Mouse (Mus musculus): ENCODE data around the gene Braf. TPM values are rescaled to one million over a fixed set of nuclear protein-coding genes. Genes with fewer than 3 reads are reported as not detected.
"Not testable (repeated sequence)": the region's sequence is repeated elsewhere in the genome, so short reads cannot be mapped to it uniquely, and the experiment has no call there.

The Braf gene
- polyA plus RNA-seq, 1 experiment from 2014 or later: 22.6 TPM

DNA sequence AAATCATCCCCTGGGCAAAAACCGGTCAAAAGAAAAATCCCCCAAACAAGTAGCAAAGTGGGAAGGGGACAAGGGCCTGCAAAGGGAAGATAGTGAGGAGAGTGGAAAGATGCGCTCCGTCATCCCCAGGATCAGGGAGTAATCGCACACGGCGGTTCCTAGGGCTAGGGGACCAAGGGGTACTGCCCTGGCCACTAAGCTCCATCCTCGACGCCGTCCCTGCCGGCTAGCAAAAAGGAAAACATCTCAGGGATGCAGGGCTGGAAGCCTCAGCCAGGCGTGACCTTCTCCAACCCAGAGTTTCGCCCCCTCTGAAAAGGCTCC lies 759 bp downstream of the Braf start:
- Histone ChIP-seq H3K4me3 (ENCODE audit: low read depth, low read length) (peak overlapping the region; percentile 95), H3K36me3 (ENCODE audit: control insufficient read depth, insufficient read depth, low read length) (no peaks in the 10 kb centered on the region), H3K27me3 (ENCODE audit: control insufficient read depth, insufficient read depth, low read length) (no peaks in the 10 kb centered on the region), H3K4me1 (replicated peaks; ENCODE audit: control insufficient read depth, insufficient read depth, low read length) (peaks cover 8% of the 10 kb centered on the region; the same call in 1 of the 2 replicates), H3K4me2 (replicated peaks; ENCODE audit: low read depth, low read length) (peak overlapping the region; percentile 61), H3K9ac (ENCODE audit: low read depth, low read length) (peak overlapping the region; percentile 96), H3K9me3 (ENCODE audit: control insufficient read depth, low read length) (no peaks in the 10 kb centered on the region), H3K27ac (ENCODE audit: low read depth, low read length) (peak overlapping the region; percentile 94)
- DNase-seq (ENCODE audit: low spot score) (peak; percentile 62), ATAC-seq (ENCODE audit: low FRiP score) (peak; percentile 70)
- under 1% methylated on average over 12 of the region's 12 CpGs for WGBS

DNA sequence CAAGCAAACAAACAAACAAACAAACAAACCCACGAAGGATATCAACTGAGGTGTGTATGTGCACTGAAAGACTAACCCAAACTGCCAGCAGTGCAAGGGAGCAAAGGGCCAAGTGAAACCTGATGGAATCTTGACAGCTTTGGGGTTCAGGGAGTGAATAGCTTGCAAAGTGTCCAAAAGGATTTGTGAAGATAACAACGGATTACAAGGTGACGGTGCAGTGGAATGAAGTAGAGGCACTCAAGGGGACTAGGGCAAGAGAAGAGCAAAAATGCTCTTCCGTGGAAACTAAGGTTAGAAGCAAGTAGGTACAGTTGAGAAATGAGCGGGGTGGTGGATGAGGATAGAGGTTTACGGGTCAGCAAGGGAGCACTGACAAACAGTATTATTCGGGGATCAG lies 1.2 kb downstream of the Braf start:
- H3K4me1 ChIP-seq (replicated peaks; ENCODE audit: control insufficient read depth, insufficient read depth, low read length): peaks cover 8% of the 10 kb centered on the region; the same call in 1 of the 2 replicates
- no peaks in the 10 kb centered on the region for H3K27me3 ChIP-seq (ENCODE audit: control insufficient read depth, insufficient read depth, low read length)
- H3K9ac ChIP-seq (ENCODE audit: low read depth, low read length): peak overlapping the region; percentile 96
- 2% methylated on average over 7 of the region's 7 CpGs for WGBS
- DNase-seq (ENCODE audit: low spot score) (peak; percentile 22), ATAC-seq (ENCODE audit: low FRiP score) (no peak)
- no peak overlapping the region for H3K27ac ChIP-seq (ENCODE audit: low read depth, low read length)
- H3K9me3 ChIP-seq (ENCODE audit: control insufficient read depth, low read length): no peaks in the 10 kb centered on the region
- no peaks in the 10 kb centered on the region for H3K36me3 ChIP-seq (ENCODE audit: control insufficient read depth, insufficient read depth, low read length)
- peak overlapping the region; percentile 61 for H3K4me2 ChIP-seq (replicated peaks; ENCODE audit: low read depth, low read length)
- H3K4me3 ChIP-seq (ENCODE audit: low read depth, low read length): peak overlapping the region; percentile 95

DNA sequence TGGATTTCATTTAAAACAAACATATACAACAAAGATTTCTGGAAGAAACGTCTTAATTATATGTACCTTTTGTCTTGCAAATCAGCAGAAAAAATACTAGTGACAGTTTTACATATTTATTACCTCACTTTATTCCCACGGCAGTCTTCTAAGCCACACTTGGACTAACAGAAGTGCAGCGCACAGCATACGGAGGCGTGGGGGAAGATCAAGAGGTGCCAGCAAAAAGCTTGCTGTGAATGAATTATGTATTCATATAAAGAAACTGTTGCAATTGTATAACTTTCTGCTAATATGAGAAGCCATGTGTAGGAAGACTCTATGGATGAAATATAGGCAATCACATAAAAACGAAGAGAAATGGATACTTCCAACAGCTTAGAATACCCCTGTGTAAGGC lies 6.7 kb downstream of the Braf start:
- WGBS: 85% methylated on average over 6 of the region's 6 CpGs
- Histone ChIP-seq H3K36me3 (ENCODE audit: control insufficient read depth, insufficient read depth, low read length) (no peaks in the 10 kb centered on the region), H3K4me2 (replicated peaks; ENCODE audit: low read depth, low read length) (no peak overlapping the region), H3K27ac (ENCODE audit: low read depth, low read length) (no peak overlapping the region), H3K9me3 (ENCODE audit: control insufficient read depth, low read length) (no peaks in the 10 kb centered on the region), H3K4me1 (replicated peaks; ENCODE audit: control insufficient read depth, insufficient read depth, low read length) (0 out of 2 replicates have a peak, but pooled peaks cover 5% of the 10 kb centered on the region), H3K4me3 (ENCODE audit: low read depth, low read length) (no peak overlapping the region), H3K9ac (ENCODE audit: low read depth, low read length) (no peak overlapping the region), H3K27me3 (ENCODE audit: control insufficient read depth, insufficient read depth, low read length) (no peaks in the 10 kb centered on the region)
- DNase-seq (ENCODE audit: low spot score) (no peak), ATAC-seq (ENCODE audit: low FRiP score) (no peak)

DNA sequence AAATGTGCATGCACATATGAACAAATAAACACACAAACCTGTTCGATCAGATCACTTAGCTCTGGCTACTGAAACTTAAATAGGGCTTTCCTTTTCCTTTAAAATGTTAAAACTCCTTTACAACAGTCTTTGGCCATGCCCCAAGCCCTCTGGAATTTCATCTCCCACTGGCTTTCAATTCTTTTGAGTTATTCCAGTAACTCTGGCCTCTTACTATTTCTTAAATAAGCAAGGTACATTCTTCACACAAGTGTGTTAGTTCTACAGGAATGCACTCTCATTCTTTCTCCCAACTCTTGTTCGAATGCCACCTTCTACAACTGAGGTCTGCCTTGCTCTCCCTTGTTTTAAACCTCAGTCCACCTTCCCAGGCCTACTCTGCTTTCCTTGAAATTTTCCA lies 8.2 kb downstream of the Braf start:
- Histone ChIP-seq H3K4me2 (replicated peaks; ENCODE audit: low read depth, low read length) (no peak overlapping the region), H3K4me1 (replicated peaks; ENCODE audit: control insufficient read depth, insufficient read depth, low read length) (no peaks in the 10 kb centered on the region), H3K9me3 (ENCODE audit: control insufficient read depth, low read length) (no peaks in the 10 kb centered on the region), H3K9ac (ENCODE audit: low read depth, low read length) (no peak overlapping the region), H3K4me3 (ENCODE audit: low read depth, low read length) (no peak overlapping the region), H3K36me3 (ENCODE audit: control insufficient read depth, insufficient read depth, low read length) (no peaks in the 10 kb centered on the region), H3K27ac (ENCODE audit: low read depth, low read length) (no peak overlapping the region), H3K27me3 (ENCODE audit: control insufficient read depth, insufficient read depth, low read length) (no peaks in the 10 kb centered on the region)
- WGBS: 90% methylated on average over 2 of the region's 2 CpGs
- ATAC-seq (ENCODE audit: low FRiP score) (no peak), DNase-seq (ENCODE audit: low spot score) (no peak)

DNA sequence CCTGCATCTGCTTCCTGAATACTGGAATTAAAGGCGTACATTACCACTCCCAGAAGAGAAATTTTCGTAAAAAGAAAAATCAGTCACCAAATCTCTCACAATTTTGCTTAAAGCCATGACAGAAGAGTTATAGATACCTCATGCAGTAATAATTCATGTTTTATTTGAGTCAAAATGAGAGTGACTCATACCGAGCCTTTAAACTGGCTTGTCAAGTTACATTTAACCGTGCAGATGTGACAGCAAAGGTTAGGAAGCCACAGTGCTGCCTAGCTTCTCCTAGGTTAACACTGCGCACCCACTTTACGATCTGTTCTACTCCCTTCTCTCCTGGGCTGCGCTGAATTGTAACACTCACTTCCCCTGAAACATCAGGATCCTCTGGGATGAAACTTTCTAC lies 10.9 kb downstream of the Braf start:
- H3K27me3 ChIP-seq (ENCODE audit: control insufficient read depth, insufficient read depth, low read length): no peaks in the 10 kb centered on the region
- no peak overlapping the region for H3K27ac ChIP-seq (ENCODE audit: low read depth, low read length)
- H3K9me3 ChIP-seq (ENCODE audit: control insufficient read depth, low read length): no peaks in the 10 kb centered on the region
- H3K4me1 ChIP-seq (replicated peaks; ENCODE audit: control insufficient read depth, insufficient read depth, low read length): no peaks in the 10 kb centered on the region
- H3K4me2 ChIP-seq (replicated peaks; ENCODE audit: low read depth, low read length): no peak overlapping the region
- DNase-seq (ENCODE audit: low spot score): no peak
- 87% methylated on average over 7 of the region's 7 CpGs for WGBS
- H3K4me3 ChIP-seq (ENCODE audit: low read depth, low read length): no peak overlapping the region
- no peak for ATAC-seq (ENCODE audit: low FRiP score)
- no peak overlapping the region for H3K9ac ChIP-seq (ENCODE audit: low read depth, low read length)
- H3K36me3 ChIP-seq (ENCODE audit: control insufficient read depth, insufficient read depth, low read length): no peaks in the 10 kb centered on the region

DNA sequence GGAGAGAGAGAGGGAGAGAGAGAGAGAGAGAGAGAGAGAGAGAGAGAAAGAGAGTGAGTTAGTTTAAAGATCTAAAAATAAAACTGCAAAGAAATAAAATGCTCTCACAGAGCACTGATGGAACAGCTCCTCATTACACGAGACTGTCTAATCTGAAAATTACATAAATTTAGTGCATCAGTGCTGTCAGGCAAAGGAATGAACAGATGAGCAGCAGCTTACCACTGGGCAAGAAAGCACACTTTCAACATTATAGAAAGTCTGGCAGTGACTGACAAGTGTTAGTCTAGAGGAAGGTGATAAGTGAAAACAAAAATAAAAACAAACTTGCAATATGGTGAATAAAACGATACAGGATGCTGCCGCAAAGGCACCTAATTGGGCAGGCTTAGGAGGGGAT lies 11.9 kb downstream of the Braf start:
- WGBS: 91% methylated on average over 3 of the region's 3 CpGs
- no peak for DNase-seq (ENCODE audit: low spot score)
- ATAC-seq (ENCODE audit: low FRiP score): no peak
- no peak overlapping the region for H3K4me3 ChIP-seq (ENCODE audit: low read depth, low read length)
- H3K36me3 ChIP-seq (ENCODE audit: control insufficient read depth, insufficient read depth, low read length): no peaks in the 10 kb centered on the region
- H3K4me1 ChIP-seq (replicated peaks; ENCODE audit: control insufficient read depth, insufficient read depth, low read length): no peaks in the 10 kb centered on the region
- H3K9me3 ChIP-seq (ENCODE audit: control insufficient read depth, low read length): no peaks in the 10 kb centered on the region
- H3K4me2 ChIP-seq (replicated peaks; ENCODE audit: low read depth, low read length): no peak overlapping the region
- no peak overlapping the region for H3K9ac ChIP-seq (ENCODE audit: low read depth, low read length)
- no peaks in the 10 kb centered on the region for H3K27me3 ChIP-seq (ENCODE audit: control insufficient read depth, insufficient read depth, low read length)
- H3K27ac ChIP-seq (ENCODE audit: low read depth, low read length): no peak overlapping the region

DNA sequence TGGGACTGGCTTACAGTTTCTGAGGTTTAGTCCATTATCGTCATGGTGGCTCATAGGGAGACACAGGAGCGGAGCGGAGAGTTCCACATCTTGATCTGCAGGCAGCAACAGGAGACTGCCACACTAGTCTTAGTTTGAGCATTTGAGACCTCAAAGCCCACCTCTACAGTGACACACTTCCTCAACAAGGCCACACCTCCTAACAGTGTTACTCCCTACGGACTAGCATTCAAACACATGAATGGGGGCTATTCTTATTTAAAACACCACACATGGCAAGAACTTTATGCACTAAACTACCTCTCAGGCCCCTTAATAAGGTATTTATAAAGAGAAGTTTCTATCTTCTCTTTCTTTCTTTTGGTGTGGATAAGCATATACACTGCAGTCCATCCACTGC lies 19.6 kb downstream of the Braf start:
- ATAC-seq (ENCODE audit: low FRiP score): no peak
- WGBS: 96% methylated on average over 4 of the region's 4 CpGs

DNA sequence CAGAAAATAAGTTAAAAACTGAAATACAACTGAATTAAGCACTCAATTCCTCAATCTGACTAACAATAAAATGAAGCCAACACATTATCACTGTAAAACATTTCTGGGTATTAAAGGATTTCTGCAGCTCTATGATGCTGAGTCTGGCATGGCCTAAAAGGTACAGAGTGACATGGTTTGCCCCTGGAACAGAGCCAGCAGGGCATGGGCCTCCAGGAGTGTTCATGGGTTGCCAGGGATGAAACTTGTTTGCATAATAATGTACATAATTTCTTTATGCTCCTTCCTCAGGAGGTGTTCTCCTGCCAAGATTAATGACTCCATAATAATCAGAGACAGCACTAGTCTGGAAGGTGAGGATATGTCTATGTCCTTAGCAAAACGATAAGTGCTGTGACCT lies 32.1 kb downstream of the Braf start:
- no peak overlapping the region for H3K27ac ChIP-seq (ENCODE audit: low read depth, low read length)
- no peak for DNase-seq (ENCODE audit: low spot score)
- H3K27me3 ChIP-seq (ENCODE audit: control insufficient read depth, insufficient read depth, low read length): no peaks in the 10 kb centered on the region
- 85% methylated on average over 1 of the region's 1 CpGs for WGBS
- H3K4me3 ChIP-seq (ENCODE audit: low read depth, low read length): no peak overlapping the region
- H3K9me3 ChIP-seq (ENCODE audit: control insufficient read depth, low read length): no peaks in the 10 kb centered on the region
- no peaks in the 10 kb centered on the region for H3K4me1 ChIP-seq (replicated peaks; ENCODE audit: control insufficient read depth, insufficient read depth, low read length)
- H3K4me2 ChIP-seq (replicated peaks; ENCODE audit: low read depth, low read length): no peak overlapping the region
- no peak for ATAC-seq (ENCODE audit: low FRiP score)
- no peak overlapping the region for H3K9ac ChIP-seq (ENCODE audit: low read depth, low read length)
- no peaks in the 10 kb centered on the region for H3K36me3 ChIP-seq (ENCODE audit: control insufficient read depth, insufficient read depth, low read length)

More for the DNA sequence above, 19.6 kb downstream of the Braf start:
- H3K27me3 ChIP-seq (ENCODE audit: control insufficient read depth, insufficient read depth, low read length): no peaks in the 10 kb centered on the region
- H3K4me1 ChIP-seq (replicated peaks; ENCODE audit: control insufficient read depth, insufficient read depth, low read length): no peaks in the 10 kb centered on the region
- no peak overlapping the region for H3K27ac ChIP-seq (ENCODE audit: low read depth, low read length)
- H3K4me2 ChIP-seq (replicated peaks; ENCODE audit: low read depth, low read length): no peak overlapping the region
- no peak for DNase-seq (ENCODE audit: low spot score)
- H3K36me3 ChIP-seq (ENCODE audit: control insufficient read depth, insufficient read depth, low read length): no peaks in the 10 kb centered on the region
- no peak overlapping the region for H3K9ac ChIP-seq (ENCODE audit: low read depth, low read length)
- H3K9me3 ChIP-seq (ENCODE audit: control insufficient read depth, low read length): no peaks in the 10 kb centered on the region
- no peak overlapping the region for H3K4me3 ChIP-seq (ENCODE audit: low read depth, low read length)

DNA sequence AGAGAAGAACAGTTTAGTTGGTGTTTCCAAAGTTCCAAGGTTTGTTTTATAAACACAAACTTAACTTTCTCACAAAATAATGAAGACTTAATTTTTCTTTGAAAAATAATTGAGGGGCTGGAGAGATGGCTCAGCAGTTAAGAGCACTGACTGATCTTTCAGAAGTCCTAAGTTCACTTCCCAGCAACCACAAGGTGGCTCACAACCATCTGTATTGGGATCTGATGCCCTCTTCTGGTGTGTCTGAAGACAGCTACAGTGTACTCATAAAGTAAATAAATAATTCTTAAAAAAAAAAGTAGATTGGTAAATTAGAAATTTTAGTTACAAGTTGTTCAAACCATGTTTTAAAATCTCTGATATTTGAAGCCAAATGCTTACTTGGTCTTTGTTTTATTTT lies 38.4 kb downstream of the Braf start:
- ATAC-seq (ENCODE audit: low FRiP score); DNase-seq (ENCODE audit: low spot score): not testable (repeated sequence)

More for the DNA sequence above, 38.4 kb downstream of the Braf start:
- H3K4me2 ChIP-seq (replicated peaks; ENCODE audit: low read depth, low read length); H3K9me3 ChIP-seq (ENCODE audit: control insufficient read depth, low read length); H3K4me3 ChIP-seq (ENCODE audit: low read depth, low read length); H3K27ac ChIP-seq (ENCODE audit: low read depth, low read length); H3K27me3 ChIP-seq (ENCODE audit: control insufficient read depth, insufficient read depth, low read length); H3K36me3 ChIP-seq (ENCODE audit: control insufficient read depth, insufficient read depth, low read length); H3K4me1 ChIP-seq (replicated peaks; ENCODE audit: control insufficient read depth, insufficient read depth, low read length); H3K9ac ChIP-seq (ENCODE audit: low read depth, low read length): not testable (repeated sequence)
